Mouse (Mus musculus): Measurements from ENCODE around the gene Shisal1. TPM values are rescaled to one million over a fixed set of nuclear protein-coding genes. Genes with fewer than 3 reads are reported as not detected.

Shisal1 gene
- total and polyA plus RNA-seq, 2 experiments from 2014 or later = 0.18 to 0.46 TPM

GRCm38 (mm10) chr15:84414040-84414848, 32.7 kb downstream of the Shisal1 start:
- Histone ChIP-seq H3K27ac (ENCODE audit: low read depth) (no peak overlapping the region), H3K4me2 (ENCODE audit: low read depth, low read length) (no peak overlapping the region), H3K9me3 (replicated peaks; ENCODE audit: control insufficient read depth, low read length) (no peaks in the 10 kb centered on the region), H3K4me3 (ENCODE audit: low read depth, low read length) (no peak overlapping the region), H3K4me1 (ENCODE audit: control insufficient read depth, insufficient read depth) (no peaks in the 10 kb centered on the region), H3K36me3 (replicated peaks; ENCODE audit: control insufficient read depth, insufficient read depth, low read length) (no peaks in the 10 kb centered on the region), H3K27me3 (ENCODE audit: control insufficient read depth, insufficient read depth, low read length) (peaks cover 11% of the 10 kb centered on the region; the same call in 1 of the 2 replicates), H3K9ac (replicated peaks; ENCODE audit: low read depth, low read length) (no peak overlapping the region)
- TF ChIP-seq EP300 (IDR thresholded peaks at IDR 0.05; ENCODE audit: low read depth) = no peak
- TF ChIP-seq CTCF (IDR thresholded peaks at IDR 0.05; ENCODE audit: low read depth) = no peak
- ATAC-seq (ENCODE audit: insufficient read depth, low read depth) (peak; percentile 56; the same call in 1 of the 2 replicates), DNase-seq (ENCODE audit: low spot score) (no peak)
- 29% methylated on average over 9 of the region's 9 CpGs for WGBS

GRCm38 (mm10) chr15:84412409-84412808, 34.5 kb downstream of the Shisal1 start:
- WGBS = 20% methylated on average over 6 of the region's 6 CpGs
- Histone ChIP-seq H3K27ac (ENCODE audit: low read depth) (no peak overlapping the region), H3K4me2 (ENCODE audit: low read depth, low read length) (no peak overlapping the region), H3K9ac (replicated peaks; ENCODE audit: low read depth, low read length) (no peak overlapping the region), H3K4me3 (ENCODE audit: low read depth, low read length) (no peak overlapping the region), H3K4me1 (ENCODE audit: control insufficient read depth, insufficient read depth) (no peaks in the 10 kb centered on the region), H3K27me3 (ENCODE audit: control insufficient read depth, insufficient read depth, low read length) (peaks cover 15% of the 10 kb centered on the region; the same call in 1 of the 2 replicates), H3K9me3 (replicated peaks; ENCODE audit: control insufficient read depth, low read length) (no peaks in the 10 kb centered on the region), H3K36me3 (replicated peaks; ENCODE audit: control insufficient read depth, insufficient read depth, low read length) (no peaks in the 10 kb centered on the region)
- TF ChIP-seq CTCF (IDR thresholded peaks at IDR 0.05; ENCODE audit: low read depth) = no peak
- no peak for TF ChIP-seq EP300 (IDR thresholded peaks at IDR 0.05; ENCODE audit: low read depth)
- DNase-seq (ENCODE audit: low spot score) (no peak), ATAC-seq (ENCODE audit: insufficient read depth, low read depth) (no peak)

GRCm38 (mm10) chr15:84410052-84410451, 36.8 kb downstream of the Shisal1 start:
- H3K9me3 ChIP-seq (replicated peaks; ENCODE audit: control insufficient read depth, low read length) = no peaks in the 10 kb centered on the region
- no peak overlapping the region for H3K9ac ChIP-seq (replicated peaks; ENCODE audit: low read depth, low read length)
- H3K4me2 ChIP-seq (ENCODE audit: low read depth, low read length) = no peak overlapping the region
- no peak overlapping the region for H3K27ac ChIP-seq (ENCODE audit: low read depth)
- peaks cover 15% of the 10 kb centered on the region; the same call in 1 of the 2 replicates for H3K27me3 ChIP-seq (ENCODE audit: control insufficient read depth, insufficient read depth, low read length)
- H3K4me3 ChIP-seq (ENCODE audit: low read depth, low read length) = no peak overlapping the region
- WGBS = 67% methylated on average over 8 of the region's 8 CpGs
- no peak for ATAC-seq (ENCODE audit: insufficient read depth, low read depth)
- no peaks in the 10 kb centered on the region for H3K36me3 ChIP-seq (replicated peaks; ENCODE audit: control insufficient read depth, insufficient read depth, low read length)
- TF ChIP-seq EP300 (IDR thresholded peaks at IDR 0.05; ENCODE audit: low read depth) = no peak
- TF ChIP-seq CTCF (IDR thresholded peaks at IDR 0.05; ENCODE audit: low read depth) = no peak
- H3K4me1 ChIP-seq (ENCODE audit: control insufficient read depth, insufficient read depth) = no peaks in the 10 kb centered on the region
- DNase-seq (ENCODE audit: low spot score) = no peak

DNA sequence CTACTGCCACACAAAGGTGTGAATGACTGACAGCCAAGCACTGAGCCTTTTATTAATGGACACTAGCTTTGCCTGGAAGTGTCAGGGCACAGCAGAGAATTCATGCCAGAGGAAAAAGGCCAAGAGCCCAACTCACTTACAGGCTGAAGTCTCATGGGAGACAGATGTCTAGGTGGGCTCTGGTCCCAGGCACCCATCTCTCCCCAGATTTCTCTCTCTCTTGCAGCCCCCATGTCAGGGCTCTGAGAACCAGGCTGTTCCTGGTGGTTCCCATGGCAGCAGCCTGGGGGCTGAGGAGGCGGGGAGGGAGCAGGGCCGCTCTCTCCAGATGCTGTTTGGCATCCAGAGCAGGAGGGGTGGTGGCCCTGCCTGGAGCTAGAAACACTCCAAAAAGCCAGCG, 38.3 kb downstream of the Shisal1 start:
- DNase-seq (ENCODE audit: low spot score) (no peak), ATAC-seq (ENCODE audit: insufficient read depth, low read depth) (no peak)
- Histone ChIP-seq H3K9me3 (replicated peaks; ENCODE audit: control insufficient read depth, low read length) (no peaks in the 10 kb centered on the region), H3K36me3 (replicated peaks; ENCODE audit: control insufficient read depth, insufficient read depth, low read length) (no peaks in the 10 kb centered on the region), H3K4me1 (ENCODE audit: control insufficient read depth, insufficient read depth) (no peaks in the 10 kb centered on the region), H3K27ac (ENCODE audit: low read depth) (no peak overlapping the region), H3K4me2 (ENCODE audit: low read depth, low read length) (no peak overlapping the region), H3K9ac (replicated peaks; ENCODE audit: low read depth, low read length) (no peak overlapping the region), H3K27me3 (ENCODE audit: control insufficient read depth, insufficient read depth, low read length) (peaks cover 15% of the 10 kb centered on the region; the same call in 1 of the 2 replicates), H3K4me3 (ENCODE audit: low read depth, low read length) (no peak overlapping the region)
- 65% methylated on average over 3 of the region's 3 CpGs for WGBS
- no peak for TF ChIP-seq CTCF (IDR thresholded peaks at IDR 0.05; ENCODE audit: low read depth)
- no peak for TF ChIP-seq EP300 (IDR thresholded peaks at IDR 0.05; ENCODE audit: low read depth)

DNA sequence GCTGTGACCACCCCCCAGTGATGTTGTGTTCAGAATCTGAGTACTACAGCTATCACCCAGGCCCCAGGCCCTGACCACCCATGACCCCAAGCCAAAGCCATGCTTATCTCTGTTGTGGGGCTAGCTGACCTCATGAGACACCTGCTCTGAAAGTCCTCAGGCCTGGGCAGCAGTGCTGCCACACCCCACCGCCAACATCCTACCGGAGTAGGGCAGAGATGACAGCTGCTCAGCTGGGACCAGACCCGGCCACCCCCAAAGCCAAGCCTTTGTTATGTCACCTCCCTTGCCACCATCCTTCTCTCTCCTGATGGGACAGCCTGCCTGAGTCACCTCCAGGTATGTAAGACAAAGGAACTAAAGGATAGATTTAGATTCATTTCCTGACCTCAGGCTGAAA, 41.1 kb downstream of the Shisal1 start:
- WGBS = 86% methylated on average over 3 of the region's 3 CpGs
- H3K27me3 ChIP-seq (ENCODE audit: control insufficient read depth, insufficient read depth, low read length) = 0 out of 2 replicates have a peak, but pooled peaks cover 16% of the 10 kb centered on the region
- H3K4me3 ChIP-seq (ENCODE audit: low read depth, low read length) = no peak overlapping the region
- no peak for DNase-seq (ENCODE audit: low spot score)
- no peak overlapping the region for H3K9ac ChIP-seq (replicated peaks; ENCODE audit: low read depth, low read length)
- no peaks in the 10 kb centered on the region for H3K36me3 ChIP-seq (replicated peaks; ENCODE audit: control insufficient read depth, insufficient read depth, low read length)
- no peaks in the 10 kb centered on the region for H3K9me3 ChIP-seq (replicated peaks; ENCODE audit: control insufficient read depth, low read length)
- H3K27ac ChIP-seq (ENCODE audit: low read depth) = no peak overlapping the region
- H3K4me2 ChIP-seq (ENCODE audit: low read depth, low read length) = no peak overlapping the region
- no peak for ATAC-seq (ENCODE audit: insufficient read depth, low read depth)
- no peaks in the 10 kb centered on the region for H3K4me1 ChIP-seq (ENCODE audit: control insufficient read depth, insufficient read depth)
- TF ChIP-seq EP300 (IDR thresholded peaks at IDR 0.05; ENCODE audit: low read depth) (no peak), CTCF (IDR thresholded peaks at IDR 0.05; ENCODE audit: low read depth) (no peak)

Measured in heart, postnatal 0 days (tissue).